Mouse (Mus musculus): ENCODE data around the gene Washc2. TPM values are rescaled to one million over a fixed set of nuclear protein-coding genes. Genes with fewer than 3 reads are reported as not detected.

The Washc2 gene
- polyA plus RNA-seq, 1 experiment from 2014 or later: 46.1 TPM

GRCm38 (mm10) chr6:116264836-116265235, 57.0 kb downstream of the Washc2 start:
- H3K27ac ChIP-seq: no peak overlapping the region
- 83% methylated on average over 11 of the region's 11 CpGs for WGBS
- H3K9ac ChIP-seq: no peak overlapping the region
- ATAC-seq (ENCODE audit: insufficient number of reproducible peaks, low FRiP score, low TSS enrichment, low read depth): no peak
- H3K4me3 ChIP-seq: peak overlapping the region; percentile 55; the same call in 1 of the 2 replicates
- H3K4me2 ChIP-seq: peak overlapping the region; percentile 64
- H3K27me3 ChIP-seq: no peaks in the 10 kb centered on the region
- peaks cover 5% of the 10 kb centered on the region; the same call in 1 of the 2 replicates for H3K4me1 ChIP-seq
- H3K36me3 ChIP-seq: peaks cover 23% of the 10 kb centered on the region
- no peaks in the 10 kb centered on the region for H3K9me3 ChIP-seq

- H3K36me3 ChIP-seq: peaks cover 19% of the 10 kb centered on the region
- H3K27ac ChIP-seq: no peak overlapping the region
- no peak overlapping the region for H3K9ac ChIP-seq
- no peak overlapping the region for H3K4me3 ChIP-seq
- H3K9me3 ChIP-seq: no peaks in the 10 kb centered on the region
- H3K4me2 ChIP-seq: no peak overlapping the region
- ATAC-seq (ENCODE audit: insufficient number of reproducible peaks, low FRiP score, low TSS enrichment, low read depth): no peak
- peaks cover 5% of the 10 kb centered on the region; the same call in 1 of the 2 replicates for H3K4me1 ChIP-seq
- no peaks in the 10 kb centered on the region for H3K27me3 ChIP-seq
- WGBS: 64% methylated on average over 4 of the region's 4 CpGs
These were observed 57.8 kb downstream of the Washc2 start for GRCm38 (mm10) chr6:116265603-116266002.

- peaks cover 5% of the 10 kb centered on the region; the same call in 1 of the 2 replicates for H3K4me1 ChIP-seq
- no peak overlapping the region for H3K9ac ChIP-seq
- H3K4me3 ChIP-seq: 0 out of 2 replicates have a peak overlapping the region, but pooled peaks have one; percentile 3
- 25% methylated on average over 11 of the region's 11 CpGs for WGBS
- H3K36me3 ChIP-seq: peaks cover 12% of the 10 kb centered on the region
- H3K4me2 ChIP-seq: 0 out of 2 replicates have a peak overlapping the region, but pooled peaks have one; percentile 27
- H3K27ac ChIP-seq: no peak overlapping the region
- no peaks in the 10 kb centered on the region for H3K9me3 ChIP-seq
- H3K27me3 ChIP-seq: no peaks in the 10 kb centered on the region
- ATAC-seq (ENCODE audit: insufficient number of reproducible peaks, low FRiP score, low TSS enrichment, low read depth): no peak
These were observed 58.7 kb downstream of the Washc2 start for GRCm38 (mm10) chr6:116266273-116267109.

GRCm38 (mm10) chr6:116267110-116267423, 59.2 kb downstream of the Washc2 start:
- no peak overlapping the region for H3K4me3 ChIP-seq
- H3K27ac ChIP-seq: no peak overlapping the region
- 93% methylated on average over 1 of the region's 1 CpGs for WGBS
- ATAC-seq (ENCODE audit: insufficient number of reproducible peaks, low FRiP score, low TSS enrichment, low read depth): no peak
- no peaks in the 10 kb centered on the region for H3K27me3 ChIP-seq
- no peak overlapping the region for H3K9ac ChIP-seq
- H3K9me3 ChIP-seq: no peaks in the 10 kb centered on the region
- peaks cover 5% of the 10 kb centered on the region; the same call in 1 of the 2 replicates for H3K4me1 ChIP-seq
- peaks cover 7% of the 10 kb centered on the region; the same call in 1 of the 2 replicates for H3K36me3 ChIP-seq
- no peak overlapping the region for H3K4me2 ChIP-seq

GRCm38 (mm10) chr6:116275695-116276094, 67.9 kb downstream of the Washc2 start:
- Histone ChIP-seq H3K4me1 (no peaks in the 10 kb centered on the region), H3K9ac (no peak overlapping the region), H3K9me3 (no peaks in the 10 kb centered on the region), H3K36me3 (0 out of 2 replicates have a peak, but pooled peaks cover 2% of the 10 kb centered on the region), H3K27ac (no peak overlapping the region), H3K4me2 (no peak overlapping the region), H3K4me3 (no peak overlapping the region), H3K27me3 (no peaks in the 10 kb centered on the region)
- ATAC-seq (ENCODE audit: insufficient number of reproducible peaks, low FRiP score, low TSS enrichment, low read depth): no peak
- WGBS: 77% methylated on average over 4 of the region's 4 CpGs

GRCm38 (mm10) chr6:116278679-116279317, 71.0 kb downstream of the Washc2 start:
- Histone ChIP-seq H3K4me2 (no peak overlapping the region), H3K9me3 (no peaks in the 10 kb centered on the region), H3K27ac (no peak overlapping the region), H3K4me1 (no peaks in the 10 kb centered on the region), H3K9ac (no peak overlapping the region), H3K4me3 (no peak overlapping the region), H3K27me3 (no peaks in the 10 kb centered on the region), H3K36me3 (0 out of 2 replicates have a peak, but pooled peaks cover 2% of the 10 kb centered on the region)
- no peak for ATAC-seq (ENCODE audit: insufficient number of reproducible peaks, low FRiP score, low TSS enrichment, low read depth)
- 71% methylated on average over 5 of the region's 5 CpGs for WGBS

GRCm38 (mm10) chr6:116281014-116281413, 73.2 kb downstream of the Washc2 start:
- Histone ChIP-seq H3K27me3 (no peaks in the 10 kb centered on the region), H3K36me3 (0 out of 2 replicates have a peak, but pooled peaks cover 2% of the 10 kb centered on the region), H3K9ac (no peak overlapping the region), H3K4me3 (no peak overlapping the region), H3K4me2 (no peak overlapping the region), H3K4me1 (no peaks in the 10 kb centered on the region), H3K27ac (no peak overlapping the region), H3K9me3 (no peaks in the 10 kb centered on the region)
- ATAC-seq (ENCODE audit: insufficient number of reproducible peaks, low FRiP score, low TSS enrichment, low read depth): no peak
- WGBS: 93% methylated on average over 13 of the region's 13 CpGs

- Histone ChIP-seq H3K9me3 (no peaks in the 10 kb centered on the region), H3K27me3 (no peaks in the 10 kb centered on the region), H3K27ac (no peak overlapping the region), H3K4me3 (no peak overlapping the region), H3K4me1 (no peaks in the 10 kb centered on the region), H3K4me2 (no peak overlapping the region), H3K36me3 (0 out of 2 replicates have a peak, but pooled peaks cover under 1% of the 10 kb centered on the region), H3K9ac (no peak overlapping the region)
- WGBS: 56% methylated on average over 4 of the region's 4 CpGs
- ATAC-seq (ENCODE audit: insufficient number of reproducible peaks, low FRiP score, low TSS enrichment, low read depth): no peak
These were observed 74.7 kb downstream of the Washc2 start for GRCm38 (mm10) chr6:116282546-116282945.

- Histone ChIP-seq H3K36me3 (no peaks in the 10 kb centered on the region), H3K4me1 (no peaks in the 10 kb centered on the region), H3K4me3 (no peak overlapping the region), H3K9ac (no peak overlapping the region), H3K4me2 (no peak overlapping the region), H3K27ac (no peak overlapping the region), H3K9me3 (no peaks in the 10 kb centered on the region), H3K27me3 (no peaks in the 10 kb centered on the region)
- no peak for ATAC-seq (ENCODE audit: insufficient number of reproducible peaks, low FRiP score, low TSS enrichment, low read depth)
- 87% methylated on average over 3 of the region's 3 CpGs for WGBS
These were observed 75.4 kb downstream of the Washc2 start for GRCm38 (mm10) chr6:116283280-116283679.

GRCm38 (mm10) chr6:116286321-116286720, 78.5 kb downstream of the Washc2 start:
- no peak overlapping the region for H3K9ac ChIP-seq
- no peaks in the 10 kb centered on the region for H3K4me1 ChIP-seq
- no peak overlapping the region for H3K27ac ChIP-seq
- no peak overlapping the region for H3K4me3 ChIP-seq
- no peak overlapping the region for H3K4me2 ChIP-seq
- no peak for ATAC-seq (ENCODE audit: insufficient number of reproducible peaks, low FRiP score, low TSS enrichment, low read depth)
- WGBS: 89% methylated on average over 4 of the region's 4 CpGs
- no peaks in the 10 kb centered on the region for H3K9me3 ChIP-seq
- no peaks in the 10 kb centered on the region for H3K27me3 ChIP-seq
- H3K36me3 ChIP-seq: no peaks in the 10 kb centered on the region

- H3K9ac ChIP-seq: no peak overlapping the region
- no peak for ATAC-seq (ENCODE audit: insufficient number of reproducible peaks, low FRiP score, low TSS enrichment, low read depth)
- H3K36me3 ChIP-seq: no peaks in the 10 kb centered on the region
- H3K27ac ChIP-seq: no peak overlapping the region
- no peaks in the 10 kb centered on the region for H3K27me3 ChIP-seq
- H3K4me1 ChIP-seq: no peaks in the 10 kb centered on the region
- WGBS: 77% methylated on average over 5 of the region's 5 CpGs
- no peak overlapping the region for H3K4me2 ChIP-seq
- no peak overlapping the region for H3K4me3 ChIP-seq
- H3K9me3 ChIP-seq: no peaks in the 10 kb centered on the region
These were observed 79.2 kb downstream of the Washc2 start for GRCm38 (mm10) chr6:116286870-116287575.
